Mouse (Mus musculus) neural tube, embryonic 15.5 days (tissue): ENCODE data around the gene Slc39a11. TPM values are rescaled to one million over a fixed set of nuclear protein-coding genes. Genes with fewer than 3 reads are reported as not detected.

Experiments used
- ATAC-seq: fragments of 200-750 bp; cut with Nextera tagmentation; 2 replicates; pipeline ENCODE4 v1.8.0; 2017; ENCODE audit warnings: mild to moderate bottlenecking, moderate TSS enrichment, moderate library complexity; ENCODE audit not compliant: low FRiP score
- H3K27ac ChIP-seq: fragments of 300-500 bp; sonication (generic); replicated peaks from 2 replicates; pipeline ENCODE4 v1.5.1; 2015; ENCODE audit warnings: mild to moderate bottlenecking, inconsistent platforms
- H3K27me3 ChIP-seq: fragments of 300-500 bp; sonication (generic); replicated peaks from 2 replicates; pipeline ENCODE4 v1.6.1; 2015; ENCODE audit warnings: inconsistent platforms
- H3K36me3 ChIP-seq: fragments of 300-500 bp; sonication (generic); 2 replicates; pipeline ENCODE4 v1.6.1; 2015; ENCODE audit warnings: inconsistent platforms
- H3K4me1 ChIP-seq: fragments of 300-500 bp; sonication (generic); 2 replicates; pipeline ENCODE4 v1.6.1; 2015; ENCODE audit warnings: inconsistent platforms
- H3K4me2 ChIP-seq: fragments of 300-500 bp; sonication (generic); 2 replicates; pipeline ENCODE4 v1.6.1; 2015; ENCODE audit warnings: inconsistent platforms, mild to moderate bottlenecking, moderate library complexity
- H3K4me3 ChIP-seq: fragments of 300-500 bp; sonication (generic); replicated peaks from 2 replicates; pipeline ENCODE4 v1.5.1; 2015; ENCODE audit warnings: mild to moderate bottlenecking, inconsistent platforms
- H3K9ac ChIP-seq: fragments of 300-500 bp; sonication (generic); replicated peaks from 2 replicates; pipeline ENCODE4 v1.6.1; 2015; ENCODE audit warnings: mild to moderate bottlenecking, inconsistent platforms
- H3K9me3 ChIP-seq: fragments of 300-500 bp; sonication (generic); replicated peaks from 2 replicates; pipeline ENCODE4 v1.6.1; 2016; ENCODE audit warnings: inconsistent platforms
- WGBS: fragments of 180-500 bp; shearing (Covaris S2); methylation state at CpG from one replicate; pipeline ENCODE4 v1.1.7; 2015; ENCODE audit warnings: mixed read lengths; 5-methylcytosine and 5-hydroxymethylcytosine counted together
- polyA plus RNA-seq: library from polyadenylated mRNA; unstranded; fragments of >200 nt; fragmentation: Nextera tagmentation; extraction: Ambion mirVana; gene quantifications from 2 replicates; pipeline ENCODE4 v1.2.1, GENCODE M21; 2015

Gene Slc39a11
- polyA plus RNA-seq, 1 experiment from 2014 or later: 27.7 TPM

GRCm38 (mm10) chr11:113346895-113347514 is 302.9 kb downstream of the Slc39a11 start:
- Histone ChIP-seq H3K4me2 (no peak overlapping the region), H3K4me1 (peaks cover 12% of the 10 kb centered on the region; the same call in 1 of the 2 replicates), H3K9me3 (0 out of 2 replicates have a peak, but pooled peaks cover 4% of the 10 kb centered on the region), H3K4me3 (no peak overlapping the region), H3K27me3 (no peaks in the 10 kb centered on the region), H3K27ac (peak overlapping the region; percentile 60), H3K9ac (no peak overlapping the region), H3K36me3 (0 out of 2 replicates have a peak, but pooled peaks cover 3% of the 10 kb centered on the region)
- ATAC-seq: no peak
- 46% methylated on average over 9 of the region's 9 CpGs for WGBS

- ATAC-seq: no peak
These were observed 310.1 kb downstream of the Slc39a11 start for GRCm38 (mm10) chr11:113339770-113340169.

GRCm38 (mm10) chr11:113338581-113338980 is 311.3 kb downstream of the Slc39a11 start:
- Histone ChIP-seq H3K4me2 (no peak overlapping the region), H3K9me3 (no peaks in the 10 kb centered on the region), H3K9ac (no peak overlapping the region), H3K36me3 (no peaks in the 10 kb centered on the region), H3K4me1 (peaks cover 6% of the 10 kb centered on the region; the same call in 1 of the 2 replicates), H3K27ac (no peak overlapping the region), H3K4me3 (no peak overlapping the region), H3K27me3 (no peaks in the 10 kb centered on the region)
- WGBS: 67% methylated on average over 5 of the region's 5 CpGs
- no peak for ATAC-seq

More at GRCm38 (mm10) chr11:113339770-113340169, 310.1 kb downstream of the Slc39a11 start:
- peaks cover 2% of the 10 kb centered on the region; the same call in 1 of the 2 replicates for H3K4me1 ChIP-seq
- WGBS: 73% methylated on average over 8 of the region's 8 CpGs
- H3K9ac ChIP-seq: no peak overlapping the region
- H3K27ac ChIP-seq: no peak overlapping the region
- no peak overlapping the region for H3K4me2 ChIP-seq
- H3K27me3 ChIP-seq: no peaks in the 10 kb centered on the region
- no peaks in the 10 kb centered on the region for H3K9me3 ChIP-seq
- H3K36me3 ChIP-seq: no peaks in the 10 kb centered on the region
- no peak overlapping the region for H3K4me3 ChIP-seq

- WGBS: 90% methylated on average over 5 of the region's 5 CpGs
- Histone ChIP-seq H3K4me2 (no peak overlapping the region), H3K36me3 (no peaks in the 10 kb centered on the region), H3K9me3 (no peaks in the 10 kb centered on the region), H3K9ac (no peak overlapping the region), H3K4me1 (peaks cover 6% of the 10 kb centered on the region; the same call in 1 of the 2 replicates), H3K27me3 (no peaks in the 10 kb centered on the region), H3K4me3 (no peak overlapping the region), H3K27ac (no peak overlapping the region)
- ATAC-seq: no peak
These were observed 314.2 kb downstream of the Slc39a11 start for GRCm38 (mm10) chr11:113335706-113336105.

- no peak overlapping the region for H3K4me3 ChIP-seq
- no peak overlapping the region for H3K9ac ChIP-seq
- H3K4me1 ChIP-seq: peaks cover 9% of the 10 kb centered on the region; the same call in 1 of the 2 replicates
- no peak overlapping the region for H3K4me2 ChIP-seq
- 44% methylated on average over 5 of the region's 5 CpGs for WGBS
- H3K27me3 ChIP-seq: no peaks in the 10 kb centered on the region
- H3K9me3 ChIP-seq: no peaks in the 10 kb centered on the region
- H3K36me3 ChIP-seq: no peaks in the 10 kb centered on the region
- no peak overlapping the region for H3K27ac ChIP-seq
- ATAC-seq: no peak
These were observed 315.4 kb downstream of the Slc39a11 start for GRCm38 (mm10) chr11:113334444-113334881.

- H3K4me1 ChIP-seq: peaks cover 9% of the 10 kb centered on the region; the same call in 1 of the 2 replicates
- H3K4me2 ChIP-seq: no peak overlapping the region
- no peak overlapping the region for H3K9ac ChIP-seq
- H3K27me3 ChIP-seq: no peaks in the 10 kb centered on the region
- no peak overlapping the region for H3K27ac ChIP-seq
- H3K4me3 ChIP-seq: no peak overlapping the region
- H3K36me3 ChIP-seq: no peaks in the 10 kb centered on the region
- no peaks in the 10 kb centered on the region for H3K9me3 ChIP-seq
- no peak for ATAC-seq
- WGBS: 38% methylated on average over 9 of the region's 9 CpGs
These were observed 316.3 kb downstream of the Slc39a11 start for GRCm38 (mm10) chr11:113333535-113333934.

- H3K4me3 ChIP-seq: no peak overlapping the region
- H3K9ac ChIP-seq: no peak overlapping the region
- H3K4me1 ChIP-seq: peaks cover 21% of the 10 kb centered on the region
- WGBS: 65% methylated on average over 13 of the region's 13 CpGs
- no peak overlapping the region for H3K27ac ChIP-seq
- ATAC-seq: no peak
- H3K27me3 ChIP-seq: no peaks in the 10 kb centered on the region
- no peak overlapping the region for H3K4me2 ChIP-seq
- H3K9me3 ChIP-seq: no peaks in the 10 kb centered on the region
- no peaks in the 10 kb centered on the region for H3K36me3 ChIP-seq
These were observed 319.8 kb downstream of the Slc39a11 start for GRCm38 (mm10) chr11:113330061-113330591.

GRCm38 (mm10) chr11:113327499-113328062 is 322.3 kb downstream of the Slc39a11 start:
- Histone ChIP-seq H3K4me3 (no peak overlapping the region), H3K9me3 (no peaks in the 10 kb centered on the region), H3K27ac (no peak overlapping the region), H3K36me3 (no peaks in the 10 kb centered on the region), H3K9ac (no peak overlapping the region), H3K27me3 (no peaks in the 10 kb centered on the region), H3K4me2 (no peak overlapping the region), H3K4me1 (peaks cover 25% of the 10 kb centered on the region)
- 0 out of 2 replicates have a peak, but pooled peaks have one; percentile 31 for ATAC-seq
- WGBS: 47% methylated on average over 3 of the region's 3 CpGs

GRCm38 (mm10) chr11:113326387-113327011 is 323.4 kb downstream of the Slc39a11 start:
- Histone ChIP-seq H3K4me1 (peaks cover 25% of the 10 kb centered on the region), H3K27me3 (no peaks in the 10 kb centered on the region), H3K36me3 (no peaks in the 10 kb centered on the region), H3K4me2 (peak overlapping the region; percentile 49), H3K4me3 (no peak overlapping the region), H3K9ac (no peak overlapping the region), H3K9me3 (no peaks in the 10 kb centered on the region), H3K27ac (no peak overlapping the region)
- WGBS: 21% methylated on average over 18 of the region's 18 CpGs
- peak; percentile 36; the same call in 1 of the 2 replicates for ATAC-seq

GRCm38 (mm10) chr11:113321601-113322000 is 328.3 kb downstream of the Slc39a11 start:
- no peak overlapping the region for H3K27ac ChIP-seq
- H3K4me1 ChIP-seq: peaks cover 22% of the 10 kb centered on the region
- no peaks in the 10 kb centered on the region for H3K36me3 ChIP-seq
- 95% methylated on average over 3 of the region's 3 CpGs for WGBS
- no peak overlapping the region for H3K4me2 ChIP-seq
- H3K4me3 ChIP-seq: no peak overlapping the region
- no peak overlapping the region for H3K9ac ChIP-seq
- ATAC-seq: no peak
- no peaks in the 10 kb centered on the region for H3K9me3 ChIP-seq
- H3K27me3 ChIP-seq: no peaks in the 10 kb centered on the region

GRCm38 (mm10) chr11:113309265-113309951 is 340.5 kb downstream of the Slc39a11 start:
- Histone ChIP-seq H3K4me3 (no peak overlapping the region), H3K9ac (no peak overlapping the region), H3K4me1 (peaks cover 18% of the 10 kb centered on the region), H3K4me2 (no peak overlapping the region), H3K27me3 (no peaks in the 10 kb centered on the region), H3K9me3 (peaks cover 7% of the 10 kb centered on the region; the same call in 1 of the 2 replicates), H3K36me3 (peaks cover 11% of the 10 kb centered on the region; the same call in 1 of the 2 replicates), H3K27ac (0 out of 2 replicates have a peak overlapping the region, but pooled peaks have one; percentile 7)
- WGBS: 29% methylated on average over 10 of the region's 10 CpGs
- ATAC-seq: no peak; the same call in 1 of the 2 replicates
